Mouse (Mus musculus) right cerebral cortex, postnatal 10 days (tissue): ENCODE data around the gene Cep57l1.

Experiments used
- DNase-seq, 2 experiments: peaks; one replicate each; pipeline ENCODE4 v3.0.0; 2021; ENCODE audit warnings: low spot score in 2 of 2

Cep57l1 gene

DNA sequence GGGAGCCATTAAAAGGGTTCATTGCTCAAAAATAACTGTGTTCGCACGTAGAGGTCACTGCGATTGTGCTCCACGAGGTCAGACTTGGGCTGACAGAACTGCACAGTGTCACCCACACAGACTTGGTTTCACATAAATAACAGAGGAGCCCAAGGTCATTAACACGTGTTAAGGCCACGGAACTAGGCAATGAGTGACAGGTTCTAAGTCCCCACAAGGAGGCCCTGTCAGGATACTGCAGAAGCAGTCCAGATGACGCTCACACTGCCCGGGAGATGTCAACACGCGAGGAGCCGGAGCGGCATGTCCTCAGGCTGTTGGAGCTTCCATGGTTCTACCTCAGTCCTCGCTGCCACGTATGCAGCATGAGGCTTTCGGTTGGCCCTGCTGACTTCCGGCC, 72.4 kb downstream of the Cep57l1 start:
- no peak for DNase-seq

DNA sequence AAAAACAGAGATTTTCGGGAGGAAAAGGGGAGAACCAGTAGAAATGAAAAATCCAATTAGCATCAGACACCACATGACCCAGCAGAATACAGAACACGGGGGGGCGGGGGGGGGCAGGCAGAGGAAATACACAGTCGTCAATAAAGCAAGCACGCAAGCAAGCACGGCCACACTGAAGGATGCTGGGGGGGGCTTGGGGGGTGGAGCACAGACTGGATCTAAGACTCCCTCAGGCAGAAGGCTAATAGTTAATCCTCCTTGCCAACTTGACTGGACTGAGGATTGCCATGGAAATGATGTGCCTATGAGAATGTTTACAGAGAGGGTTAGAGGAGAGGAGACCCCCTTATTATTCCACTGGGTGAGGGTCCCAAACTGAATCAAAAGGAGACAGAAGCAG, 74.3 kb downstream of the Cep57l1 start:
- DNase-seq, result no peak

DNA sequence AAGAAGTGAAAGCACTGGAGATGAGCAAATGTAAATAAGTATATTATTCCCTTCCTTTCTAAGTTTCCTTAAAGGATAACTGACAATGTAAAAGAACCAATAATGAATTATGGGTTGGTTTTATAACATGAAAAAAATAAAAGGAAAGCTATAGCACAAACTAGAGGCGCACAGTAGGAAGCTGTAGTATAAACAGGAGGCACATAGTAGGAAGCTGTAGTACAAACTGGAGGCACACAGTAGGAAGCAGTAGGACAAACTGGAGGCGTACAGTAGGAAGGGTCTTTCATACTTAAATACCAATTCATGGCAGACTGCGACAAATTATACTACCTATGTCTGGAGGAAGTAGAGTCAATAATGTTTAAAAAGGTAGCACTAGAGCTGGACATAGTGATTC, 76.5 kb downstream of the Cep57l1 start:
- DNase-seq, result no peak

DNA sequence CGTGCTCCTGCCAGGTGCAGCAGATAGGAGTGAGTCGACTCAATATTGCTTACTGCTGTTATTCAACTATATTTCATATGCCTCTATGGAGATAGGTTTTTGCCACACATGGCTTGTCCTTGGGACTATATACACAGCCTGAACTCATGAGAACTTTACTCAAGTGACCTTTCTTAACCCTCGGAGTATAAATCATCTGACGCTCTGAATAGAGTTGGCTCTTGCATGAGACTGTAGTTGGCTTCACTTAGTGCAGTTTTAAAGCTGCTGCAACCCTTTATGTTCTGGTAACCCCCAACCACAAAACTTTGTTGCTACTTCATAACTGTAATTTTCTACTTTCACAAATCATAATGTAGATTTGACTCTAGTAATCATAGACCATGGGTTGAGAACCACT, 77.7 kb downstream of the Cep57l1 start:
- DNase-seq, result no peak

DNA sequence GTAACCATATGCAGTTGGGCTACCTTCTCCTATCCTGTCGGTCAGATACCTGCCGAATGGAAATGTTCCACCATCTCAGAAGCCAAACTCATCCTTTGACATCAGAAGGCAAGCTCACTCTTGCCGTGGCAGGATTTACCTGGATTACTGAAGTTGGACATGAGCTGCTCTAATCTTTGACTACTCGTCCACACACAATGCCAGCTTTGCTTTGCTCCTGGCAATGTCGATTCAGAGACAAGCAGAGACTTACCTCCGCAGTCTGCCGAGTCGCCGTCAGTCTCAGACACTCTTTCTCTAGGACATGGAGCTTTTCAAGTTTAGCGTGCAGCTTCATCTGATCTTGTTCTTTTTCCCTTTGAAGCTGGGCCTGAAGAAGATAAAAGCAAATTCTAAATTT, 78.9 kb downstream of the Cep57l1 start:
- DNase-seq, result no peak

DNA sequence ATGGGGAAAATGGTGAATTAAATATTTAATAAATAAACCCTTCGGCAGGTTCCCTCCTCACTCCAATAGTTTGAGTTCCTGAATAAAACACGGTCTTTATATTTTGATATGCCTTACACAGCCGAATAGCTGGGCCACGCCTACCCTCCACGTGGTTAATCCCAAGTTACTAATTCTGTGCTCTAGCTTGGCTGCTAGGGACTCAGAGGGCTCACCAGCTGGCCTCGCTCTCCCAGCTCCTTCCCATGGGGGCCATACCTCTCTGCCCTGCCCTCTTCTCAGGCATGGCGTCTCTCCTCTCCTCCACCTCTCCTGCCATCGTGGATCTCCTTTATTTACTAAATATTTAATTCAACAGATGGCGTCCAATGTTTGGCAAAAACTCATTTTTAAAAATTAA, 83.5 kb downstream of the Cep57l1 start:
- no peak for DNase-seq

DNA sequence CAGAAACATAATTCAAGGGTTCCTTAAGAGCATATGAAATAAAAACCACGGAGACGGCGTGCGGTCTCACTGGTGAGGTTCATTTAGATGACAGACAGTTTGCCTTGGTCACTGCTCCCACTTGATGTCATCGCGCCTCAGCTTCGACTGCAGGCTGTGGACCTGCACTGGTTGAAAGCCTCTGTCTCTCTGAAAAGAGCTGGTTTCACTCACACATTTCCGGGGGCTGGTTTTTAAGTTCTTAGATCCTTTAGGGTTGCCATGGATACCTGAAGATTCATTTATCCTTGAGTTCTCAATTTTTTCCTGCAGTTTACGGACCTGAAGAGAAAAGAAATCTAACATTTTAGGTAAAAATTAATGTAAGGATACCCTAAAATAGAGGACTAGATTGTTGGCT, 90.1 kb downstream of the Cep57l1 start:
- DNase-seq, result peak; percentile 36 to 55

DNA sequence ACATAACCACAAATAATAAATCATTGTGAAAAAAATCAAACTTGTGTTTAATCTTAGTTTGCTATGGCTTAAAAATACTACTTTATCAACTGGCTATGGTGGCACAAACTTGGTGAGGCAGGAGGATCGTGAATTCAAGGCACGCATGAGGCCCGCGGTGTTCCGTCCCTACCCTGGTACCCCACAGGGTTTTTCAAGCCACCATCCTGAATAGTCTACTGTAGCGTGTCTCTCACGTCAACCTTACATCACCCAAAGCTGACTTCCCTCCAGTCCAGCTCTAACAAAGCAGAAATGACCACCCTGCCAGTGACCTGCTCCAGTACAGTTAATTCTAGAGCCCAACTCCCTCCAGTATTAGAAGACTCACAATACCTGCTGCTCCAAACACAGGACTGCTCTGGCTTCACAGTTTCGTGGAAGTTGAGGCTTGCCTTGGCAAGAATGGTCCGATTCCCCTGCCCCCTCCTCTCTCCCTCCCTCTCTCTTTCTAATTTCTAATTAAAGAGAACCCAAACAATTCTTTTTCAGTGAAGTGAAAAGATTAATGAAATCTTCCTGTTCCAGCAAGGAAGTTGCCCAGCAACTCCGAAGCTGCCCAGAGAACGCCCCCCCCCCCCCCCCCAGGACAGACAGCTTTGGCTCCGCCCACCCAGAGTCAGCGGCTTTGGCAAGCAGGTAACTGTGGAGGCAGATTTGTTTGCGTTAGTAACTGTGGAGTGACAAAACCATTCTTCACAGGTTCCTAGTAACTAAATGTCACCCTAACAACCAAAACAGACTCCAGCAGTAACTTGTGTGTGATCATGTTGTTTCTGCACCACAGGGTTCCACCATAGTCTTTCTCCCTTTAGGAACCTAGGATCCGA, 93.4 kb downstream of the Cep57l1 start, which contains the start of gene Ccdc162:
TSS of gene Ccdc162 (minus strand) at position 606 of the 869 bp plus-strand sequence.
- DNase-seq, result no peak

DNA sequence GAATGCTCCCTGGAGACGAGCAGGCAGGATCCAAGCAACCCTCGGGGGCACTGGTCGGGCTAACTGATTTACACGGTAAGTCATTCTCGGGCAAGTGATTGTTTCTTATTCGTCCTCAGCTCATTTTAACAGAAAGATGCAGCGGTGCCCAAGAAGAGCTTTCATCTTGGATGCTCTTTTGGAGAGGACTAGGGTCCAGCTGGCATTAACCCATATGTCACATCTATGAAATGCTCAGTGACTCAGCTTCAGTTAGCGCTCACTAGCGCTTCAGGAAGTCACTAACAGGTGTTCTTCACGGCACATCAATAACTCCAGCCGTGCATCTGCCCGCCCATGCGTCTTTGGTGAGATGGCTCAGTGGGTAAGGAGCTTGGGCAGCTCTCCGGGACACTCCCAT, 94.1 kb downstream of the Cep57l1 start:
- no peak for DNase-seq

DNA sequence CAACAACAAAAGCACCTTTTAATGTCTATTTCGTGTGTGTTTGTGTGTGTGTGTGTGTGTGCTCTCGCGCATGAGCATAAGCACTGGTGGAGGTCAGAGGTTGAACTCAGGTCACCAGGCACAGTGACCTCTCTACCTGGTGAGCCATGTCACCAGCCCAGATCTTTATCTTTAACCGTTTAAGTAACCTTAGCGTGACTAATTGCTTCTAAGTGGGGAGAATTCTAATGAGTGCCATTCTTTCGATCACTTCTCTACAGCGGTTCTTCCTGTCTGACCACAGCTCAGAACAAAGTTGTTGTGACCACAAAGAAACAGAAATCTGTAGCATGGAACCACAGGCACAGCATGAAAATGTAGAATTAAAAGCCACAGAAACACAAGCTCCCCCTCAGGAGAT, 98.2 kb downstream of the Cep57l1 start:
- DNase-seq, result no peak

DNA sequence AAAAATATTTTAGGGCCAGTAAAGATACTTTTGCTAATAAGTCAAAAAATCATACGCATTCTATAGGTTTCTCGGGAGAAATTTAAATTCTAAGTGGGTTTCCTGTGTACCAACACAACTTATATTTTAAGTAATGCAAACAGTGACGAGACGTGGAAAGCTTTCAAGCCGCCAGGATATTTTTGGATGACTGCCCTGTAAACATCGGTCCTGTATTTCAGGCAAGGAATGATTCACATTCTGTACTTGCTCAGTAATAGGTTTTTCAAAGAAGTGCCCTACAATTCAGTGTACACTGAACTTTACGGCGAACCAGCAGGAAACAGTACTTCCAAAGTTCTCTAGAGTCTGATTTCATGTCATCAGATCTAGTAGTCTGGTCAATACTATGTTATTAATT, 98.9 kb downstream of the Cep57l1 start:
- no peak for DNase-seq

DNA sequence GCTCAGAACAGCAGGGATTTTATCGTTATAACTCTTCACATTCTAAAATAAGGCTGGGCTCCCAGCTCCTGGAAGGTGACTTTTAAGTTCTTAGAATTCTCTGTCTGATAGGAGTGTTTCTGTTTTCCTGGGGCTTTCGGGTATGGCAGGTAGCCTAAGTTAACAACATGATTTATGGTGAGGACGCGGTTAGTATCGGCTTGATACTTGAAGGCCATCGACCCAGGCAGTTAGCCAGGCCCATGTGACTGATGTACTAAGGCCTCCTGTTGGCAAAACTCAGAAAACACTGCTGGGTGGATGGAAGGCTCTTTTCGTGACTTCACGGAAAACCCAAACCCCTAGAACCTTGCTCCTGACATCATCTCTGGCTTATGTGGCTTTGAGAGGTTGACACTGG, 100.3 kb downstream of the Cep57l1 start:
- no peak for DNase-seq

DNA sequence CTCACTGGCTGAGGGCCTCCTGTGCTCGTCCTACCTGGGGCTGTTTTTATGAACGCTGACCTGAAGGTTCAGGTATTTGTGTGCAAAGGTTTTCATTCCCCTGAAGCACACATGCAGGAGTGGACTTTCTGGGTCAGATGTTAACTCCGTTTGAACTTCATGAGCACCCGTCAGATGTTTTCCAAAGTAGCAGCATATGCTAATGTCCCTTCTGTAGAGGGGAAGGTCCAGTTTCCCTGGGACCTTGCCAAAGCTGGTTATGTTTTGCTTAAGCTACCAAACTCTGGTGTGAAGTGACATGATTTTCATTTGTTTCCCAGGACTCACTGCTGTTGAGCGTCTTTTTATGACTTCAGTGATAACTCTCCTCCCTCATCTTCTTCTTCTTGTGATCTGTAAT, 110.0 kb downstream of the Cep57l1 start:
- no peak for DNase-seq

DNA sequence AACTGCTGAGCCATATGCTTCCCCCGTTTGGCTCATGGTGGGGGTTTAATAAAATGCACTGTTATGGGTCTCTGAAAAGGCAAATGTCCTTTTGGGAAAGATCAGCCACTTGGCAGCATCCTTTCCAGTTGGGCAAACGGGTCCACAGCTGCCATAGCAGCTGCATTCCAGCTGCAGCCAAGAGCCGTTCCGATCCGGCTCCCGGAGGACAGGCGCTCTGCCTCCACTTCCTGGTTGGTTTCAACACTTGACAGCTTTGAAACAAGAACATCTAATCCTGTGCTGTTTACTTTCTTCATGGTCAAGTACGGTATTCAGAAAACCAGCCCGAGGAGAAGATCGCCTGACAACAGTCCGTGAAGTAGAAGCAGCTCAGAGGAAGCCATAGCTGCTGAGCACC, 112.6 kb downstream of the Cep57l1 start:
- no peak for DNase-seq

DNA sequence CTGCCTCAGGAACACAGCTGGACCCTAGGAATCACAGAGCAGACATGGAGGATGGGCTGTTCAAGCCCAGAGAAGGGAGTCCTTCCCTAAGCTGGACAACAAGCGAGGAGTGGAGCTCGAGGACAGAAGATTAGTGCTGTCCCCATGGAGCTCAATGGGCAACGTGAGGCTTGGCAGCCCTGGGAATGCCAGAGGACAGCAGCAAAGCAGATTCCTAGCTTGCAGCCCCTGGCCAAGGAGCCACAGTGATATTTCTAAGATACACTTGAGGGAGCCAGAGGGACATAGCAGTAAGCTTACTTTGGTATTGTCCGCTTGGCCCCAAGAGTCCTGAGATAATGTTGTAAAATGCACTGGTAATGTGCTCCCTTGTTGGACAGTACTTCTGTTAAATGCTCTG, 118.7 kb downstream of the Cep57l1 start:
- no peak for DNase-seq

DNA sequence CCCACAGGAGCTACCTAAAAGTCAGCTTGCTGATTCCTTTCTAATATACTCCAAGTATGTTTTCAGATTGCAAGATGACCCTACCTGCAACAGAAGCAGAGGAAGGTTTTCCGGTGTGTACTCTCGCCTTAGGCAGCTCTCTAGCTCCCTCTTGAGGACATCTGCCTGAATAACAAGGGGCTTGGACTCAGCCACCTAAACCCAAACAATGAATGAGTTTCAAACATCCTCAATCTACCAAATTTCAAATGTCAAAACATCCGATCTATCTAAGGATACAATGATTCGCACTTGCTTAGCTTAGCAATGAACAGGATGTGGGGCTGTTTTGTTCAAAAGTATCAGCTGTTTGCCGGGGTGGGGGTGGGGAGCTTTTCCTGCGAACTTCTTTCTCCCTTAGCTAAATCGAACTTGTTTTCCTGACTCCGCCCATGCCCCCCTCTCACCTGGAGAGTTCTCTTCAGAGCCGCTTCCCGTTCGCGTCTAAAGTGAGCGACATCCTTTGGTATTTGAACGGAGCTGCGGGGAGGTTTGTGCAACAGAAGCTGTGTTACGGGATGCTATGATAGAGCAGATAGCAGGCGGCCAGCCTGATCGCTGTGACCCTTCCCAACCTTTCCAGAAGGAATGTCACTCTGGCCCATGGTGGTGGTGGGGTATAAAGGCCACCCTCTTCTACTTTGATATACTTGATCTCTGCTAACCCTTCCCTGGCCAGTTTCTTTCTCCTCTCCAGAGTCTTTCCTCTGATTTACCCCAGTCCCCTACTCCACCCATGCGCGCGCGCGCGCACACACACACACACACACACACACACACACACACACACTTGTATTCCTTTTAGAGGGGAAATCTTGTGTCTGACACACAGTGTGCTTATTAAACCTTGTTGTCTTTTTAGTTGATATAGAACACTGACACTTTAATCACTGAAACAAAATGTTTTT, 119.5 kb downstream of the Cep57l1 start:
- peak in 1 of 2 experiments; percentile 64 for DNase-seq

DNA sequence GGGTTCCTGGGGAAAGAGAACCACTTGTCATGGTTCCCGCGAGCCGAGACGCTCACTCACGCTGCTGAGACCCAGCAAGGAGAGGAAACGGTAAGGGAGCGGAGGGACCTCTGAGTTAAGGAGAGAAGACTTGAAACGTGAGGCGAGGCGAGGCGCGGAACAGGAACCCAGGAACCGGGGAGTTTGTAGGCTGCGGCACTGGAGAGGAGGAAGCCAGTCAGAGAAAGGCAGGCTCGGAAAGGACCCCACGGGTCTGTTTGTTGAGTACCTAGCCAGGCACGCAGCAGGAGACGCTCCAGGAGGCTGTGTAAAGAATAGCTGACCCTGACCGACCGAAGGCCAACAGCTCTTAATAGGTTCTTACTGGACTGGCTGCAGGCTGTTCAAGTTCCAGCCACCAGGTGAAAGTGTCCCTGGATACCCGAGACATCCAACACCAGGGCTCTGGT, 125.1 kb downstream of the Cep57l1 start:
- DNase-seq, result no peak

DNA sequence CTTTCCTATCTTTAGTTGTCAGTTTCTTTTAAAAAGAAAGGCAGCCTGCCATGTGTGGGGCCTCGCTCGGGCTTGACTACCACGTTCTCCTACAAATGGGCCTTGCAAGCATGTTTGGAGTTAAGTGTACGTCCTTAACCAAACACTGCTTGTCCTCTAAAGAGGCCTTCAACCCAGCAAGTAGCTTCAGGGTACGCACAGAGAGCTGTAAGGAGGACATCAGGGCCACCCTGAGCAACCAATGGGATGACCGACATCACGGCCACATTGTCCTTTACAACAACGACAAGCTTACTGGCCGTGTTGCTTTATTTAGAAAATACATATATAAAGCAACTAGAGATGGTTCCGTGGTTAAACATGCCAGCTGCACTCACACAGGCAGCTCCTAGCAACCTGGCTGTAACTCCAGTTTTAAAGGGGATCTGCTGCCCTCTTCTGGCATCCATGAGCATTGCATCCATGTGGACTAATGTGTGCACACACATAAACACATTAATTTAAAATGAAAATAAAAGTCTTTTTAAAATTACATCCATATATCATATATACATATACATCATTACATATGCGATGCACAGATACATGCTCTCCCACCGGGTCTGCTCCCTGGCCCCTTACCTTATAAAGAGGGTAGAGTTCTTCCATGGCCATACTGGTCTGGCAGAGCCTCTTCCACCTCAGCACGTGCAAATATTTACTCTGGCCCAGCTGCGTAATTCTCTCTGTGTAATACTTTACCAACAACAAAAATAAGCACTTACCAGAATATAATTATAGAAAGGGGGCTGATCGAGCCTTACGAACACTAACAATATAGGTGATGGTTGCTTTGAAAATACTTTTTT, 126.9 kb downstream of the Cep57l1 start:
- DNase-seq, result peak; percentile 91

DNA sequence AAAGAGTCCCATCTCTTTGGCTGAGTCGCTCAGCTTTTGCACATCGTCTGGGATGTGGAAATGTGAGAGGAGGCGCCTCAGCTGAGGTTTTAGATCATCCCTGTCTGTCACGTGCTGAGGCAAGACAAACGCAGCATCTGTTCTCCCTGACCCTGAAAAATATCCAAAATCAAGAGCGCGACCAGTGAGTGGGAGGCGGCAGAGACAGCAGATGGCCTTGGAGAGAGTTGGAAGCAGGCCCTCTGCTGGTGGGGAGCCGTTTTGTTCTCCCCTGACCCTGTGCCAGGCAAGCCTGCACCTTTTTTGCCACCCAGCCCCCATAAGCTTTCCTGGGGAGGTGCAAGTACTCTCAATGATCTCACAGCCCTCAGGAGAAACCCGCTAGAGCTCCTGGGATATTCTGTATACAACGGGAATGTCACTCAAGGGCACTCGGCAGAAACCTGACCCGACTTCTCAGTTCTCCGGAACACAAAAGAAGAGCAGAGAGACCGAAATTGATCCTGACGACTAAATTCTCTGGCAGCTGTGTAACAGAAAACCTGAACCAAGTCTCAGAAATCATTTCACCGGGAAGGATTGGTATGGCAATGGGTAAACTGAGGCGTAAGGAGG, 130.8 kb downstream of the Cep57l1 start:
- peak; percentile 80 for DNase-seq

DNA sequence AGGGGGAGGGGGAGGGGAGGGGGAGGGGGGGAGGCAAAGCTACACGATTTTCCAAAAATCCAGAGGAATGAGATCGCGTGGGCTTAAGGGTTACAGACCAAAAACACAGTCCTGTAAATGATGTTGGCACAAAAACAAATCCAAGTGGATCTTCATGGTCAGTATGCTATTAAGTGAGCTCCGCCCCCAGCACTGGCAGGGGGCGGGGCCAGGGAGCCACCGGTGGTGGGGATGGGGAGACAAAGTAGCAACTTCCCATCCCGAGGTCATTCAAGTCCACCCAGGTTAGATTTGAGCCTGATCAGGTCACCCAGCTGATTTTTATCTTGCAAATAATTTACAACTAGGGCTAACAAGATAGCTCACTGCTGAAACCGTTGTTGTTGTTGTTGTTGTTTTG, 132.3 kb downstream of the Cep57l1 start:
- DNase-seq, result no peak

DNA sequence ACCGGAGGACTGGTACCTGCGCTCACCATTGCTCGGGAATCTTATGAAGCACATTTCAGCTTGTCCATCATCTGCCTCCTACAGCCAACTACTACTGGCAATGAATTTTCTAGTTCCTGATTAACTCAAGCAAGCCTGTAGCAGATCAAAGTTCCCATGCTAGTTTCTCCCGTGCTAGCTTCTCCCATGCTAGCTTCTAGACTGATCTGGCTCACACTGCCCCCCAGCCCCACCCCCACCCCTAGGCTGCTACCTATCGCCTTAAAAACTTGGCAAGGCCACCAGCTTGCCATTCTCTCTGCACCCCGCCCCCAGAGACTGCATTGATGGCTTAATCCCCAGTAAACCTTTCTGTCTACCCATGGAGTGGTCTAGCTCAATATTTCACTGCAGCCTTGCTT, 133.0 kb downstream of the Cep57l1 start:
- DNase-seq, result no peak
